Mouse (Mus musculus) forebrain, postnatal 0 days (tissue): ENCODE measurements around the gene Lrrc32. TPM values are rescaled to one million over a fixed set of nuclear protein-coding genes. Genes with fewer than 3 reads are reported as not detected.

Source experiments
- ATAC-seq: fragments of 200-750 bp; cut with Nextera tagmentation; 2 replicates; pipeline ENCODE4 v1.8.0; 2017; ENCODE audit warnings: mild to moderate bottlenecking, moderate library complexity
- DNase-seq: peaks from one replicate; pipeline ENCODE4 v3.0.0-alpha.2; 2015
- H3K27ac ChIP-seq: fragments of 300-500 bp; sonication (generic); 2 replicates; pipeline ENCODE4 v1.5.1; 2014; ENCODE audit warnings: low read depth, mild to moderate bottlenecking, antibody characterized with exemption, low read length, moderate library complexity, mixed read lengths
- H3K27me3 ChIP-seq: fragments of 300-500 bp; sonication (generic); 2 replicates; pipeline ENCODE4 v1.6.1; 2014; ENCODE audit warnings: mild to moderate bottlenecking, low read length, mixed read lengths; ENCODE audit not compliant: insufficient read depth
- H3K36me3 ChIP-seq: fragments of 300-500 bp; sonication (generic); 2 replicates; pipeline ENCODE4 v1.6.1; 2014; ENCODE audit warnings: mild to moderate bottlenecking, moderate library complexity; ENCODE audit not compliant: insufficient read depth
- H3K4me1 ChIP-seq: fragments of 300-500 bp; sonication (generic); 2 replicates; pipeline ENCODE4 v1.6.1; 2014; ENCODE audit warnings: antibody characterized with exemption; ENCODE audit not compliant: insufficient read depth
- H3K4me2 ChIP-seq: fragments of 300-500 bp; sonication (generic); 2 replicates; pipeline ENCODE4 v1.6.1; 2014; ENCODE audit warnings: low read depth, mild to moderate bottlenecking, moderate library complexity
- H3K4me3 ChIP-seq: fragments of 300-500 bp; sonication (generic); 2 replicates; pipeline ENCODE4 v1.5.1; 2014; ENCODE audit warnings: low read depth, low read length, mixed read lengths
- H3K9ac ChIP-seq: fragments of 300-500 bp; sonication (generic); 2 replicates; pipeline ENCODE4 v1.6.1; 2014; ENCODE audit warnings: mild to moderate bottlenecking
- H3K9me3 ChIP-seq: fragments of 300-500 bp; sonication (generic); 2 replicates; pipeline ENCODE4 v1.6.1; 2016; ENCODE audit warnings: low read length
- CTCF ChIP-seq: sonication (generic); IDR thresholded peaks from 2 replicates; pipeline ENCODE4 v1.5.1; 2016; ENCODE audit warnings: antibody characterized with exemption, control low read depth, low read depth
- WGBS: fragments of 180-500 bp; shearing (Covaris S2); extraction: QIAGEN DNeasy Blood & Tissue Kit; methylation state at CpG from one replicate; pipeline ENCODE4 v1.1.7; 2014; 5-methylcytosine and 5-hydroxymethylcytosine counted together
- polyA plus RNA-seq: library from polyadenylated mRNA; unstranded; fragments of >200 nt; fragmentation: Nextera tagmentation; extraction: Ambion mirVana; gene quantifications from 2 replicates; pipeline ENCODE4 v1.2.1, GENCODE M21; 2015
- total RNA-seq: library from RNA; depleted of rRNA; stranded (reverse); fragments of >200 nt; gene quantifications from 2 replicates; pipeline ENCODE4 v1.2.3, GENCODE M21; 2014

The Lrrc32 gene
- total and polyA plus RNA-seq, 2 experiments from 2014 or later, result 4.2 to 6.0 TPM

DNA sequence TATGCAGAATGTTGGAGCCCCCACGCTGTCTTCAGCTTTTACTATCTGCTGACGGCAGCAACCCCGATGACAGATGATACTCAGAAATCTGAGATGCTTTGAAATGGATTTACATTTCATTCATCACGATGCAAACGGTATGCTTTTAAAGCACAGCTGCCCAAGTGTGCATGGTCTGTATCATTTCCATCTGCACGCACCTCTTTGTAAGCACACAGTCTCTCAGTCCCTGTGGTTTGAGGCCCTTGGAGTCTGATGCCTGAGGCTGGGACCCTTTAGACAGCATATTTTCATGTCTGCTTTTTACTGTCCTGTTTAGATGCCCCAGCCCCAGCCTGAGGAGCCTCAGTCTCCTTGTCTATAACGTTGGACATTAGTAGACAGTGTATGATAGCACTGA is 28.8 kb upstream of the Lrrc32 start:
- 70% methylated on average over 7 of the region's 7 CpGs for WGBS
- no peak overlapping the region for H3K4me3 ChIP-seq
- H3K4me1 ChIP-seq, result no peaks in the 10 kb centered on the region
- no peaks in the 10 kb centered on the region for H3K36me3 ChIP-seq
- no peak overlapping the region for H3K4me2 ChIP-seq
- H3K27me3 ChIP-seq, result no peaks in the 10 kb centered on the region
- ATAC-seq (peak; percentile 40; the same call in 1 of the 2 replicates), DNase-seq (no peak)
- TF ChIP-seq CTCF, result no peak
- H3K9ac ChIP-seq, result no peak overlapping the region
- no peak overlapping the region; the same call in 1 of the 2 replicates for H3K27ac ChIP-seq
- H3K9me3 ChIP-seq, result no peaks in the 10 kb centered on the region

DNA sequence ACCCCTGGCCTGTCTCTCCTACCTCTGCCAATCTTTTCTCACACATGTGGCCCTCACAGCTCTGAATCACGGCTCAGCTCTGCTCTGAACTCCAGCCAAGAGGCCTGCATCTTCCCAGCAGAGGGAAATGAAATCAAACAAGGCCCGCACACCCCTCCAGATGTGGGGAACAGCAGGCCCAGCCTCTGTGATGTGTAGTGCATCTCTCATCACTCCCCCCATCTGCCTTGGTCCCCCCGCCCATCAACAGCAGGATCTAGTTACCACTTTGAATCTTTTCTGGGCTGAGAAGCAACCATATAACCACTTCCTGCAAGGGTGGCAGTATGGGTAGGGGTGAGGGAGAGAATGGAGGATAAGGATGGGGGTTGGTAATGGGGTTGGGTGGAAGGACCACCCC is 20.0 kb upstream of the Lrrc32 start:
- ATAC-seq (no peak), DNase-seq (no peak)
- no peaks in the 10 kb centered on the region for H3K36me3 ChIP-seq
- H3K4me3 ChIP-seq, result no peak overlapping the region
- TF ChIP-seq CTCF, result no peak
- H3K9ac ChIP-seq, result no peak overlapping the region
- H3K27ac ChIP-seq, result no peak overlapping the region
- no peaks in the 10 kb centered on the region for H3K9me3 ChIP-seq
- H3K4me2 ChIP-seq, result no peak overlapping the region
- no peaks in the 10 kb centered on the region for H3K4me1 ChIP-seq
- H3K27me3 ChIP-seq, result no peaks in the 10 kb centered on the region
- WGBS, result 79% methylated on average over 3 of the region's 3 CpGs

DNA sequence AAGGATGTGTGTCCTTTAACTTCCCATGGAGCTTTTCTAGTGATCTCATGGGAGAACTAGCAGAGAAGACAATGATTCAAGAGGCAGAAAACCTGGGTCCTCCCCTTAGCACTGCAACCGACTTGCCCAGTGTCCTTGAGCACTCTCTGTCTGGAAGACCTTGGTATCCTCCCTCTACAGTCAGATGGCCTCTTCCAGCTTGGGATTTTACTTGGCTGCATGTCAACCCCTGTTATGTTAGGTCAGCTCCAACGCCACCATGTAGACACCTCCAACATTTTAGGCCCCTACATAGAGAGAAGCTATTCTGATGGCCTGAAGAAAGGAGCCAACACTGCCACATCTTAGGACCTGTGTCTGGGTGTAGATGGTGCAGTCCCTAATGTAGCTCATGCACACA is 16.6 kb upstream of the Lrrc32 start:
- Histone ChIP-seq H3K4me1 (no peaks in the 10 kb centered on the region), H3K36me3 (no peaks in the 10 kb centered on the region), H3K4me3 (no peak overlapping the region), H3K9me3 (no peaks in the 10 kb centered on the region), H3K9ac (no peak overlapping the region), H3K27me3 (no peaks in the 10 kb centered on the region), H3K4me2 (no peak overlapping the region), H3K27ac (no peak overlapping the region)
- no peak for DNase-seq
- no peak for TF ChIP-seq CTCF
- WGBS, result 94% methylated on average over 2 of the region's 2 CpGs
- no peak for ATAC-seq

DNA sequence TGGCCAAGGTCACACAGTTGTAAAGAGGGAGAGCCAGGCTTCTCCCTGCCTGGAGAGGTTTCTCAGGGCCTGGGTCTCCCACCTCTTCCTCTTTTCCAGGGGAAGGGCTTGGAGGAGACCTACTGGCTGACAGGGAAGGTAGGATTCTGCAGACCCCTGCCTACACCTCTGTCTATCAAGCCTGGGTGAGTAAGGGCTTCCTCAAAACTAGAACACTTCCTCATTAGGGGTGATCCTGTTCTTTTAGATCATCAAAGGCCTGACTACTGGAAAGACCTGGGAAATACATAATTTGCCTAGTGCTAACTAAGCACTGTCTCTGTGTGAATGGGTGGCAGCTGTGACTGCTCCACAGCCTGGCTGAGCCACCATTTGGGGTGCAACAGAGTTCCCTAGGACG is 14.5 kb upstream of the Lrrc32 start:
- ATAC-seq (no peak), DNase-seq (no peak)
- H3K4me3 ChIP-seq, result no peak overlapping the region
- no peak overlapping the region for H3K4me2 ChIP-seq
- H3K9me3 ChIP-seq, result no peaks in the 10 kb centered on the region
- no peak overlapping the region for H3K9ac ChIP-seq
- H3K4me1 ChIP-seq, result no peaks in the 10 kb centered on the region
- no peak for TF ChIP-seq CTCF
- H3K27me3 ChIP-seq, result no peaks in the 10 kb centered on the region
- H3K27ac ChIP-seq, result no peak overlapping the region
- no peaks in the 10 kb centered on the region for H3K36me3 ChIP-seq
- 73% methylated on average over 1 of the region's 1 CpGs for WGBS

DNA sequence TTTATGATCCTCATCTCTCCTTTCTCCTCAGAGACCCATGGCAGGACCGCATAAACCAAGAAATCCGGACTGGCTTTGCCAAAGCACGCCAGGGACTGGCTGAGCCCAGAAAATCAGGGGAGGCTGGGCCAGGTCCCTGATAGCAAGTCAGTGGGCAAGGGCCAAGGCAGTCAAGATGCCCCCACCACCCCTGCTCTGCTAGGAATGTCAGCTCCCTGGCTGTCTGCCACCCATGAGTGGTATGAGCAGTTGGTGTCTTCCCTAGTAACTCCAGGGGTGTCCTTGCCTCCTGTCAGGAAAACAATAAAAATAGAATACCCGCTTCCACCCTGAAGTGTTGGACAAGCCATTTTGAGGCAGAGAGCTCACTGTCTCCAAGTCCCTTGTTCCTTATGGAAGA is 11.9 kb upstream of the Lrrc32 start:
- Histone ChIP-seq H3K9ac (no peak overlapping the region), H3K27me3 (no peaks in the 10 kb centered on the region), H3K9me3 (no peaks in the 10 kb centered on the region), H3K36me3 (no peaks in the 10 kb centered on the region), H3K27ac (no peak overlapping the region), H3K4me3 (no peak overlapping the region), H3K4me2 (no peak overlapping the region), H3K4me1 (no peaks in the 10 kb centered on the region)
- no peak for TF ChIP-seq CTCF
- 85% methylated on average over 4 of the region's 4 CpGs for WGBS
- DNase-seq (no peak), ATAC-seq (no peak; the same call in 1 of the 2 replicates)

DNA sequence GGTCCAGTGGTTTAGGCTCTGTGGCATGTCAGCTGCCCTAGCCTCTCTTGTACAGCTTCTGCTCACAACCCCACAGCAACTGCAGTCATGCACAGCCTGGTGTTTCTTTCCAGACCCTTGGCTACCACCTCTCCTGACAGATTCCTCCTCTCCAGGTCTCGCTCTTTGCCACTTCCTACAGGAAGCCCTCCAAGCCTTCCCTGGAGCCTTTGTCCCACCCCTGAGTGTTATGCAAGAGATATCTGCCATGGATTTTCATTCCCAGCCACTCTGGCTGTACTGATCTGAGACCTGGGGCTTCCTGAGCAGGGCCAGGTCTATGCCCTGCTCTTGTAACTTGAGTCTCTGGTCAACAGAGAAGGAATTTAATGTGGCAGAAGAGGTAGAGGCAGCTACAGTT is 8.6 kb upstream of the Lrrc32 start:
- Histone ChIP-seq H3K27me3 (no peaks in the 10 kb centered on the region), H3K9ac (no peak overlapping the region), H3K4me3 (no peak overlapping the region), H3K27ac (no peak overlapping the region), H3K4me1 (no peaks in the 10 kb centered on the region), H3K36me3 (no peaks in the 10 kb centered on the region), H3K9me3 (no peaks in the 10 kb centered on the region), H3K4me2 (no peak overlapping the region)
- no peak for ATAC-seq
- DNase-seq, result no peak
- 92% methylated on average over 1 of the region's 1 CpGs for WGBS
- no peak for TF ChIP-seq CTCF

DNA sequence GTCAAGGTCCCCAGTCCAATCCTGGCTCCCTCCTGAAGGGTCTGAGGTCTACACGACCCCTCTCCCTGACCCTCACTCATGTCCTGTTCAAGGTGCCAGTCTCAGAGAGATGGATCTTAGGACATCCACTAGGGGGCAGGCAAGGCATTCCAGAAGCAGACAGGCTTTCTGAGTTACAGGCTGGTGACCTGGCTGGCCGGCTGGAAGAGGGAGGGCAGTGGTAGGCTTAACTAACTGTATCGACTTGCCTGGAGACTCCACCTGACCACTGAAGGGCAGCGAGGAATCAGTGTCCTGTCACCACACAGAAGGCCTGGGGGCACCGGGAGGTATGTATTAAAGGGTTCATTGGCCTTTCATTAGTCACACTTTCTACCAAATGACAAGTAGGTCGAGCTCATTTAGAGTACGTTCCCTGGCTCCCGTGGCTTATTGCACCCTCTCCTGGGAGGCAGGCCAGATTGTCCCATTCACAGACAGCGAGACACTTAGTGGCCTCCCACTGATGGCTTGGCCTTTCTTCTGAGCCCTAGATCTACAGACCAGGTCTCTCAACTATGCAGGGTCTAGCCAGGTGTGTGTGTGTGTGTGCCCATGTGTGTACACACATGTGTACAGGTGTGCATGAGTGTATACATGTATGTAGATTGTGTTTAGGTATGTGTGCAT is 7.9 kb upstream of the Lrrc32 start:
- ATAC-seq (peak; percentile 62), DNase-seq (peak; percentile 76)
- Histone ChIP-seq H3K27me3 (no peaks in the 10 kb centered on the region), H3K4me2 (no peak overlapping the region), H3K9ac (no peak overlapping the region), H3K36me3 (no peaks in the 10 kb centered on the region), H3K27ac (no peak overlapping the region), H3K9me3 (no peaks in the 10 kb centered on the region), H3K4me3 (no peak overlapping the region), H3K4me1 (no peaks in the 10 kb centered on the region)
- 12% methylated on average over 9 of the region's 9 CpGs for WGBS
- TF ChIP-seq CTCF, result peak; percentile 98
